Mouse (Mus musculus): ENCODE measurements around the gene Sept7.

DNA sequence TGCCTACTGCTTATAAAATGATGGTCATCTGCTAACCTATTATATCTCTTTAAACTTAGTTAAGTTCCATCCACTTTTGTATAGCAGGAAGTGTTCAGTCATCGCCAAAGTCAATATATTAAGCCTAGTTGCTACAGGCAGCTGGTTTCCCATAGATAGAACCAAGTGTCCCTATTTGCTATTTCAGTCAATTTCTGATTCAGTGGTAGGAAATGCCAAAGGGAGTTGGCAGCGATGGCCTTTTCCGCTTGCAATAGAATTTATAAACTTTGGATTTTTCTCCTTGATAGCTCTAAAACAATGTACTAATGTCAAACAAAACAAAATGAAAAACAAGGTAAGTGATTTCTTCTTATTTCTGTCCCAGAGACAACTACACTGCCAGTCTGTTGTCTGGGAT, 5.7 kb upstream of the Sept7 start:
- TF ChIP-seq CTCF (IDR thresholded peaks at IDR 0.05; ENCODE audit: low read depth) (no peak), EP300 (IDR thresholded peaks at IDR 0.05; ENCODE audit: low read depth) (no peak)

Data from heart, postnatal 0 days (tissue).